Mouse (Mus musculus) liver, embryonic 14.5 days (tissue): ENCODE results near the gene Tmem151a. TPM values are rescaled to one million over a fixed set of nuclear protein-coding genes. Genes with fewer than 3 reads are reported as not detected.

ENCODE experiments used
- ATAC-seq: fragments of 200-750 bp; cut with Nextera tagmentation; 2 replicates; pipeline ENCODE4 v1.8.0; 2017; ENCODE audit warnings: moderate number of reproducible peaks, mild to moderate bottlenecking, moderate library complexity; ENCODE audit not compliant: insufficient read depth
- DNase-seq, 3 experiments: peaks; one replicate each; pipeline ENCODE4 v3.0.0-alpha.2; 2012 to 2013; ENCODE audit warnings: low read depth in 3 of 3, low spot score in 3 of 3
- H3K27ac ChIP-seq: fragments of 300-500 bp; sonication (generic); 2 replicates; pipeline ENCODE4 v1.5.1; 2014; ENCODE audit warnings: moderate library complexity, mild to moderate bottlenecking, control low read depth, inconsistent platforms
- H3K27me3 ChIP-seq: fragments of 300-500 bp; sonication (generic); 2 replicates; pipeline ENCODE4 v1.6.1; 2014; ENCODE audit warnings: mild to moderate bottlenecking, low read length, moderate library complexity; ENCODE audit not compliant: control insufficient read depth, insufficient read depth
- H3K36me3 ChIP-seq: fragments of 300-500 bp; sonication (generic); replicated peaks from 2 replicates; pipeline ENCODE4 v1.6.1; 2014; ENCODE audit warnings: low read depth; ENCODE audit not compliant: control insufficient read depth, insufficient read depth
- H3K4me1 ChIP-seq, 2 experiments: fragments of 200-500 bp in 1 of 2; fragments of 300-500 bp in 1 of 2; sonication (generic) in 1 of 2; replicated peaks; 2 replicates each; pipeline ENCODE4 v1.6.1; 2012 to 2014; ENCODE audit warnings: antibody characterized with exemption in 1 of 2, inconsistent platforms in 1 of 2, low read length in 1 of 2; ENCODE audit not compliant: control insufficient read depth in 2 of 2, insufficient read depth in 2 of 2
- H3K4me2 ChIP-seq: fragments of 300-500 bp; sonication (generic); 2 replicates; pipeline ENCODE4 v1.6.1; 2014; ENCODE audit warnings: low read depth, mild to moderate bottlenecking, control low read depth, moderate library complexity
- H3K4me3 ChIP-seq, 2 experiments: fragments of 200-500 bp in 1 of 2; fragments of 300-500 bp in 1 of 2; sonication (generic) in 1 of 2; 2 replicates each; pipeline ENCODE4 v1.5.1; 2012 to 2014; ENCODE audit warnings: low read depth in 2 of 2, low read length in 2 of 2, mild to moderate bottlenecking in 2 of 2, control low read depth in 1 of 2, inconsistent platforms in 1 of 2, moderate library complexity in 1 of 2; ENCODE audit not compliant: insufficient read depth in 1 of 2
- H3K9ac ChIP-seq: fragments of 300-500 bp; sonication (generic); replicated peaks from 2 replicates; pipeline ENCODE4 v1.6.1; 2014; ENCODE audit warnings: mild to moderate bottlenecking, control low read depth, moderate library complexity
- H3K9me3 ChIP-seq: fragments of 300-500 bp; sonication (generic); 2 replicates; pipeline ENCODE4 v1.6.1; 2016; ENCODE audit warnings: low read length, mixed read lengths; ENCODE audit not compliant: control insufficient read depth
- CTCF ChIP-seq: IDR thresholded peaks from 2 replicates; pipeline ENCODE4 v1.5.1; 2016; ENCODE audit warnings: antibody characterized with exemption, low read depth, control low read depth
- EP300 ChIP-seq: IDR thresholded peaks from 2 replicates; pipeline ENCODE4 v1.6.1; 2016; ENCODE audit warnings: antibody characterized with exemption, low read depth
- WGBS: fragments of 180-500 bp; shearing (Covaris S2); extraction: QIAGEN DNeasy Blood & Tissue Kit; methylation state at CpG from one replicate; pipeline ENCODE4 v1.1.7; 2014; ENCODE audit not compliant: insufficient replicate concordance; 5-methylcytosine and 5-hydroxymethylcytosine counted together
- polyA plus RNA-seq, 2 experiments: library from polyadenylated mRNA; depleted of rRNA in 1 of 2; stranded (reverse) in 1 of 2; unstranded in 1 of 2; fragments of >200 nt; fragmentation: Nextera tagmentation in 1 of 2; extraction: Ambion mirVana in 1 of 2; gene quantifications; 2 replicates each; pipeline versions ENCODE4 v1.2.1 to v1.2.3; 2012 to 2014

Gene Tmem151a
- polyA plus RNA-seq, 2 experiments, result 0.18 to 0.25 TPM

- peaks cover 44% of the 10 kb centered on the region for H3K27me3 ChIP-seq
- no peak overlapping the region for H3K4me2 ChIP-seq
- TF ChIP-seq CTCF (no peak), EP300 (no peak)
- H3K27ac ChIP-seq, result no peak overlapping the region
- ATAC-seq (no peak), DNase-seq (no peak)
- H3K4me1 ChIP-seq, result no peaks in the 10 kb centered on the region
- H3K9ac ChIP-seq, result no peak overlapping the region
- H3K4me3 ChIP-seq, result no peak overlapping the region
- H3K36me3 ChIP-seq, result no peaks in the 10 kb centered on the region
- WGBS, result 67% methylated on average over 1 of the region's 1 CpGs
- H3K9me3 ChIP-seq, result no peaks in the 10 kb centered on the region
Measured at GRCm38 (mm10) chr19:5079279-5079678, 6.1 kb downstream of the Tmem151a start.

GRCm38 (mm10) chr19:5073518-5073917 is 11.8 kb downstream of the Tmem151a start:
- TF ChIP-seq EP300, result no peak
- Histone ChIP-seq H3K27ac (no peak overlapping the region), H3K4me2 (no peak overlapping the region), H3K4me3 (no peak overlapping the region), H3K9ac (no peak overlapping the region), H3K4me1 (peaks cover 15 to 19% of the 10 kb centered on the region in 2 experiments; a peak in 3 of 4 replicates), H3K9me3 (no peaks in the 10 kb centered on the region), H3K27me3 (peaks cover 8% of the 10 kb centered on the region), H3K36me3 (no peaks in the 10 kb centered on the region)
- ATAC-seq (no peak), DNase-seq (no peak)
- 29% methylated on average over 5 of the region's 5 CpGs for WGBS

- DNase-seq, result peak in 1 of 3 experiments; percentile 47
- H3K27ac ChIP-seq, result no peak overlapping the region
- no peak for TF ChIP-seq EP300
- TF ChIP-seq CTCF, result peak; percentile 75
Measured at GRCm38 (mm10) chr19:5073028-5073427, 12.3 kb downstream of the Tmem151a start.

GRCm38 (mm10) chr19:5072389-5073019 is 12.8 kb downstream of the Tmem151a start:
- Histone ChIP-seq H3K36me3 (no peaks in the 10 kb centered on the region), H3K27ac (no peak overlapping the region), H3K4me2 (peak overlapping the region; percentile 77), H3K27me3 (peaks cover 16% of the 10 kb centered on the region), H3K9ac (no peak overlapping the region), H3K9me3 (no peaks in the 10 kb centered on the region), H3K4me3 (peak overlapping the region; percentile 55 to 60), H3K4me1 (peaks cover 21 to 23% of the 10 kb centered on the region in 2 experiments)
- ATAC-seq (peak; percentile 33; the same call in 1 of the 2 replicates), DNase-seq (no peak)
- WGBS, result 3% methylated on average over 20 of the region's 20 CpGs
- TF ChIP-seq CTCF (no peak), EP300 (no peak)

More at GRCm38 (mm10) chr19:5073028-5073427, 12.3 kb downstream of the Tmem151a start:
- 1% methylated on average over 15 of the region's 15 CpGs for WGBS
- Histone ChIP-seq H3K4me1 (peaks cover 16 to 22% of the 10 kb centered on the region in 2 experiments), H3K4me3 (peak overlapping the region; percentile 55 to 60), H3K27me3 (peaks cover 13% of the 10 kb centered on the region), H3K4me2 (peak overlapping the region; percentile 77), H3K9ac (no peak overlapping the region), H3K36me3 (no peaks in the 10 kb centered on the region), H3K9me3 (no peaks in the 10 kb centered on the region)
- ATAC-seq, result 0 out of 2 replicates have a peak, but pooled peaks have one; percentile 34

- 4% methylated on average over 40 of the region's 40 CpGs for WGBS
- Histone ChIP-seq H3K27ac (no peak overlapping the region), H3K36me3 (no peaks in the 10 kb centered on the region), H3K4me1 (peaks cover 29 to 30% of the 10 kb centered on the region in 2 experiments), H3K4me3 (peak overlapping the region; percentile 55 to 60), H3K27me3 (peaks cover 16% of the 10 kb centered on the region), H3K9me3 (no peaks in the 10 kb centered on the region), H3K9ac (peak overlapping the region; percentile 49), H3K4me2 (peak overlapping the region; percentile 77)
- ATAC-seq (peak; percentile 75), DNase-seq (peak; percentile 79 to 82 (median 80))
- TF ChIP-seq EP300 (no peak), CTCF (0 out of 2 replicates have a peak, but pooled peaks have one; percentile 2)
Measured at GRCm38 (mm10) chr19:5071545-5072369, 13.6 kb downstream of the Tmem151a start.
